Mouse (Mus musculus) fibroblast of lung, adult 2 months (primary cell): ENCODE data around the gene C2cd4c.

Experiments
- DNase-seq: peaks from one replicate; pipeline ENCODE4 v3.0.0-alpha.2; 2011; ENCODE audit warnings: low read depth

The C2cd4c gene

DNA sequence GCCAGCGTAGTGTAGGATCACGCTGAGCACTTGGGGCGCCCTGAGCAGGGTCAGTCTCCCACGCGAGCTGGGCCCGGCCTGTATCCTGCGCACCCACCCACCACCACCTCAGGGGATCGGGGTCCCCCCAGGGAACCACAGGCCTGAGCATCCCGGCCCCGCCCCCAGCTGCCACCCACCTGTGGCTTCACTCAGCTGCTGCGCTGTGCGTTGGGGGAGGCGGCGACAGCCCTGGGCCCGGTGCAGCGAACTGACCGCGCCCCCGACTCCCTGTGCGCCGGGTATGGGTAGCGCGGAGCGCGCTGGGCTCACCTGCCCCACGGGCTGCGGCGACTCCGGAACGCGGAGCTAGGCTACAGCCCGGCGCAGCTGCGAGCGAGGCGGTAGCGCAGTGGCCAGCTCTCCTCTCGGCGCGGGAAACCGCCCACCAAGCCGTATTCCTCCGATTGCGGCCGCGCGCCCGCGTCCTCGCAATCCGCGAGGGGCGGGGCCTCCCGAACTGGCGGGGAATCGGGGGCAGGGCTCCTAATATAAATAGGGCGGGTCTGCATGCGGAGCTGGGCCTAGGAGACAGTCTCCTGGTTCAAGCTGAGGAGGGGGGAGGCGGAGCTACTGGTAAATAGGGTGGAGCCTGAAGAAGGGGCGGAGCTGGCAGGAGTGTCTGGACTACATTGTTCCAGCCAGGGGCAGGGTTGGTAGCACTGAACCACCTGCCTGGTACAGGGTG is at the start of gene C2cd4c:
Gene C2cd4c (minus strand): TSS at position 448 of the 727 bp plus-strand sequence.
- no peak for DNase-seq

DNA sequence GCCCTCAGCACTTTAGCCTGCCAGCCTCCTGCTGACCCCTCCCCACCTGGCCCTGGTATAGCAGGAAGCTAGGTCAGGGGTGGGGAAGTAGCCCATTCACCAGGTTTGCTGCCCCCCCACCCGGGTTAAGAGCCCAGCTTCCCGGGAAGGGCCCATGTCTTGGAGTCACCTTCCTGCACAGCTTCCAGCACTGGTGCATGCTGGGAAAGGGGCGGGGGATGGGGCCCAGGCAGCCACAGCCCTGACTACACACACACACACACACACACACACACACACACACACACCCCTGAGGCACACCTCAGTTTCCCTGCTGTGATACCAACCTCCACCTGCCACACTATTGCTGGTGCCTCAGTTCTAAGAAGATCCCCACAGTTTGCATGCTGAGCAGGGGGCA is 48.0 kb upstream of the C2cd4c start:
- no peak for DNase-seq

DNA sequence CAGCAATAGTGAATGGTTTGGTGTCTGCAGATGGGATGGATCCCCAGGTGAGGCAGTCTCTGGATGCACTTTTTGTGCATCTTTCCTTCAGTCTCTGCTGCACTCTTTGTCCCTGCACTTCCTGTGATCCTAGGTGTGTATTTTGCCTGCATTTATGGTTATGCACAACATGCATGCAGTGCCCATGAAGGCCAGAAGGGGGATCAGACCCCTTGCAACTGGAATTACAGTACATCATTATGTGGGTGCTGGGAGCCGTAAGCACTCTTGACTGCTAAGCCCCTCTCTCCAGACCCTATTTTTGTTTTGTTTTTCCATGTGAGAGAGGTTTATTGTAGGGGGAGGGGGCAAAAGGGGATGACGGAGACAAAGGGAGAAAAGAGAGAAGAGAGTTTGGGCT is 46.5 kb upstream of the C2cd4c start:
- DNase-seq, result no peak

DNA sequence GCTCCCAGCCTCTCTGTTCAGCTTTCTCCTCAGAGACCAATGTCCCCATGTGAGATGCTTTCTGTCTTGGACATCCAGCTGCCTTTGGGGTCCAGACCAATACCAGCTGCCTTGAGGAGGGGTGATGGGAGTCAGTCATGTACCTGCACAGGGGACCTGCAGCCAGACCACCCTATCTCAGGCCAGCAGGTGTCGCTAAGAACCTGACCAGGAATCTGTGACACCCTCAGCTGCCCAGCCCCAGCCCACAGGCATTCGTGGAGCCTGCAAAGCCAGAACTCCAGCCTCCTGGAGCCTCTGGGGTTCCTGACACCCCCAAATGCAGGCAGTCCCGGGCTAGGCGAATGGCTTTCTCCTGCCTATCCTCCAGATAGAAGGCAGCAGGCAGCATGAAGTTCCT is 45.0 kb upstream of the C2cd4c start:
- DNase-seq, result no peak

DNA sequence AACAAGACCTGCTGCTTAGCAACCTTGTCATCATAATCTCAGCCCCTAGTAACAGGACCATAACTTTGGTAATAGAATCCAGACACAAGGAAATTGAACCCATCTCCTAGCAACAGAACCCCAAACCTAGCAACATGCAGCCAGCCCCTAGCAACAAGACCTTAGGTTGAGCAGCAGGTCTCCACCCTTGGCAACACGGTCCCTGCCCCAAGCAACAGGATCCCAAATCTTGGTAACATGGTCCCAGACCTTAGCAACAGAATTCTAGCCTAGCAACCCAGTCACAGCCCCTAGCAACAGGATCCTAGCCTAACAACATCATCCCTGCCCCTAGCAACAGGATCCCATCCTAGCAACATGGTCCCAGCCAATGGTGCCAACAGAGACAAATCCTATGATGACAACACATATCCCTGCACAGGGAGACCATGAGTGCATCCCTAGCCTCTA is 41.1 kb upstream of the C2cd4c start:
- no peak for DNase-seq

DNA sequence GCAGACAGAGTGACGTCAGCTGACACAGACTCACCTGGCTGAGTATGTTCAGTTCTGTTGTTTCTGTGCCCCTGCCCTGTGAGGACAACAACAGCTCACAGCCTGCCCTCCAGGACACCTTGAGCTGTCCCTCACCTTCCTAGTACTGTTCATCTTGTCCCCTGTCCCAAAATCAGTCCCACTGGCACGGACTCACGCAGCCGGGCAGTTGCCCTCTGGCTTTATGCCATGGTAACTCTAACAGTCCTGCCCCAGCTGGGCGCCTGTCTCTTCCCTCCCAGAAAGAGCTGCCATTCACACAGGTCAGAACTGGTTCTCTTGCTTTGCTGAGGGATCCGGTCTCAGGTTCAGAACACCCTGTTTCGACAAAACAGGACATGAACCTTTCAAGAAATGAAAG is 39.0 kb upstream of the C2cd4c start:
- DNase-seq, result no peak

DNA sequence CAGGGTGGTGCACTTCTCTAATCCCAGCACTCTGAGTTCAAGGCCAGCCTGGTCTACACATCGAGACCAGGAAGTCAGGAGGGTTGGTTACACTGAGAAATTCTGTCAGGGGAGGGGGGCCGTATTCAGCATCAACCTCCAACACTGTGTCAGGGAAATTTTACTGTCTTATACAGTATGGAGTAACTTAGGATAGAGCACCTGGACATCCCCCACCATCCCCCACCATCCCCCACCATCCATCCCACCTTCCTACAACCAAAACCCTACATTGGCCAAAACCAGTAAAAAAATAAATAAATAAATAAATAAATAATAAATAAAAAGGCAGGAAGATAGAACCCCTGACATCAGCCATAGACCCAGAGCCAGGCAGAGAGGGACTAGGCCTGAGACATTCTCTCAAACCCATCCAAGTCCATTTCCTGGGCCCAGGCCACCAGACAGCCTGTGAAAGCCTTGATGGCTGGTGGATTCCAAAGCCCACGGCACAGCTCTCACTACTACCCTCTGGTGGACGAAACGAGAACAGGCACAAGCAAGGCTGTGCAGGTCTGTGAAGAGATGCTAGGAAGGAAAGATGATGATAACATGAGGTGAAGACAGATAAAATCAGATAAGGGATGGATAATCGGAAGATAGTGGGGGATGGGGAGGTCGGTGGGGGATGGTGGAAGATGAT is 35.4 kb upstream of the C2cd4c start:
- peak; percentile 46 for DNase-seq

DNA sequence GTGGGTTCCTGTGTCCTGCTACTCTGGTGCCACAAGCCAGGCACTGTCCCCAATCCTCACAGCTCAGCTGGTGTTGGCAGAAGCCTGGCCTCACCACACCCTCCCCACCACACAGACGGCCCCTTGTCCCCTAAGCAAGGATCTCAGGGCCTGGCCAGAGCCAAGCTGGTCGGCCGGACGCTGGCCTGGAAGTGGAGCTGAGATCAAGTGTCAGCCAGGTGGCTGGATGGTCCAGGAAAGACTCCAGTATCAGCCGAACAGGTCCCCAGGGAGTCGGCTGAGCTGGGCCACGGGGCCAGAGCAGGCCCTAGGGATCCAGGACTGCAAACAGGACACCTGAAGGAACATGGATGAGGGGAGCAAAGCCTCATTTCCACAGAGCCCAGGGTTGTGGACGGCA is 31.9 kb upstream of the C2cd4c start, which contains the start of gene Odf3l2:
Gene Odf3l2 (minus strand): TSS at position 28 of the 400 bp plus-strand sequence.
- DNase-seq, result no peak

DNA sequence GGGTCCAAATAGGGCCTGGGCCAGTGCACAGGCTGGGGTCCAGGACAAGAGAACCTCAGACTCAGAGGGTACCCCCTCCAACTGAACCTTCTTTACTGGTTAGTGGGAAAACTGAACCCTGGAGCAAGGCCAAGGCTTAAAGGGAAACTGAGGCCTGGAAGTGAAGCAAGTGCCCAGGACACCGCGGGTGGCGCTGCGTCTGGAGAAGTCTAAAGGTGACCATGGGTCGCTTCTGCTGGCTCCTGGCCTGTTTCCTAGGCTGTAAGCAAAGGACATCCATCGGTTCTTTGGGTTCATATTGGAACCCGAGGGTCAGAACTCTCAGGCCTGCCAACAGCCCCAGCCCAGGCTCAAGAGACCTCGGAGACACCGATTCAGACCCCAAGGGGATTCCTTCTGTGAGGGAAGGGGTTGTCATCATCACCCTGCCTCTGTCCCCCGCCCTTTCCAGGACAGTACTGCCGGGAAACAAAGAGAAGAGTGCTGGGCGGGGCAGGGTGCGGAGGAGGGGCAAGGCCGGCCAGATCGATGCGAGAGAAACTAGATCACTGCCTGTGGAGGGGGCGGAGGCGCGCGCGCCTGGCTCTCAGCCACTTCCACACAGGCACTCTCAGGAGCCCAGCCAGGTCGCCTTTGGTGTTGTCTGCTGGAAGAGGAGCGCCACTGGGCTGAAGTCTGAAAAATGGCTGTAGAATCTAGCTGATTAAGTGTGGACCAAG is 24.8 kb upstream of the C2cd4c start:
- no peak for DNase-seq

DNA sequence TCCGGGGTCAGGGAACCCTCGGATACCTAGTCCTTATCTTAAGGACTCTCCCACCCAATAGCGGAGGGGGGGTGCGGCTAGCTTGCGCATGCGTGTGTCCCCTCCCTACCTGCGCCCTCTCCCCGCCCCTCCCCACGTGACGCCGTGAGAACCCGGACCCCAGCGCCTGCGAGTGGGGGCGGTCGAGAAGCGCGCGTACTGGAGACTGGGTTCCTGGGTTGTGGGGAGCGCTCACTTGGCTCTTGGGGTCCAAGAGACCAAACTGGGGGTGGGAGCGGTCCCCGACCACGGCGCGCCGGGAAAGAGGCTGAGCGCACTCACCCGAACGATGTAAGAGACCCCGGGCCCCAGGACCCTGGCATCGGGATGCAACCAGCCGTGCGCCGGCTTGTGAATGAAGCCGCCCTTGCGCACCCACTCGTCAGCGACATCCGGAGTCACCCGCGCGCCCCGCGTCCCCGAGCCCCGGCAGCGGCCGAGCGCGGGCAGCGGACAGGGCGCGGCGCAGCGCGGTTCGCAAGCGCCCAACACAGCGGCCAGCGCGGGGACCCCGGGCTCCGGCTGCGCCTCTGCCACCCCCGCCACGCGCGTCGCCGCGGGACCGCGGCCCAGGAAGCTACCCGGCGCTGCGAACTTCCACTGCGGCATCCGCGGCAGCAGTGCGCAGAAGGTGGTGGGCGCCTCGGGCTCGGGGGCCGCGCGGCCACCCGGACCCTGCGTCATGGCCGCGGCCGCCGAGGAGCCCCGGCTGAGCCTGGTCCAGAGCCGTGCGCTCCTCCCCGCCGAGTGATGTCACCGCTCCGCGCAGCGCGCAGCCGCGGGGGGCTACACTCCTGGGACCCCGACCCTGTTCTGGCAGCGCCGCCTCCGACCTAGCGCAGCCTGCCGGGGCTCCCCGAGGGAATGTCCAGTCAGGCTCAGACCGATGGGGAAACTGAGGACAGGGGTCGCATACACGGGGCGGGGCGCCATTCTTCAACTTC is 23.6 kb upstream of the C2cd4c start, which contains the start of gene Shc2:
Gene Shc2 (minus strand): TSS at position 791 of the 983 bp plus-strand sequence.
- no peak for DNase-seq

DNA sequence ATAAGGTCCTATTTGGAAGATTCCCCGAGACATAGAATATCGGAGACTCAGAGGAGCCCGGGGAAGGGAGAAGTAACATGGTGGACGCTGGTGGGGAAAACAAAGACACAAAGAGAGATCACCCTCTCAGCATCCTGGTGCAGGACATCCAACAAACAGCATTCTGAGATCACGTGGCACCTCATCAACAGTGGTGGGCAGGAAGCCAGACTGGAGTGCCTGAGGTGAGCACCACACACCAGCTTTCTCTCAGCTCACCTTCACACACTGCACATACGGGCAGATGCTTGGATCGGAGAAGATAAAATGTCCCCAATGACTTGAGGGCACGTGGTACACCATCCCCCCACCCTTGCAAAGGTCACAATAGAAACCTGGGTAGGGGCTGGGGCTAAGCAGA is 22.5 kb upstream of the C2cd4c start:
- DNase-seq, result no peak

DNA sequence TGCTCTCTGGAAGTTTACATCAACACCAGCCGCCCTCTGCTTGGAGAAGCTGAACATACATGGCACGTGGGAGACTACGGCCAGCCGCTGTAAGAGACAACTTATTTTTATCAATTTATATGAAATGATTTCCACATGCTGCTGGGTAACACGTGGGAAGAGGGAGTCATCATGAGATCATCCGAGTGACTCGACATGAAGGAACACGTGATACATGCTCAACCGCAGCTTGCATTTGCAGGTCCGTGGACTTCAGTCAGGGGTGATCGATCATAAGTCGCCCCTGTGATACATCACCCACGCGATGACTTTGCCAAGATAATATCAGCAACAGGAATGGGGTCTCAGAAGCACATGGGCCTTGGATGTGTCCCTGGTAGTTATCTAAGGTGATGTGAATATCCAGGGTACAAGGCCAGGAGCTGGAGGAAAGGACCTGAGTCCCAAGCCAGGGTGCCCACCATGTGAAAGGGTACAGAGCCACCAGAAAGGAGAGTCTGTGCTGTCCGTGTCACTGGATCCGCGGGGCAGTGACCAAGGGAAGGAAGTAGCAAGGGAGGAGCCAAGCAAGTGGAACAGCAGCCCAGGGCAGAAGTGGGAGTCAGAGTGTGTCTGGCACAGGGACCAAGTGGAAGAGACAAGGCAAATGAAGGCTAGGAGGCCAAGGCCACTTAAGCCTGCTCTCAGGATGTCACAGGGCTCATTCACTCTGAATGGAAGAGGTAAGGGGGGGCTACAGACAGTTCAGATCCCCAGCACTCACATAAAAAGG is 19.4 kb upstream of the C2cd4c start:
- peak; percentile 69 for DNase-seq

DNA sequence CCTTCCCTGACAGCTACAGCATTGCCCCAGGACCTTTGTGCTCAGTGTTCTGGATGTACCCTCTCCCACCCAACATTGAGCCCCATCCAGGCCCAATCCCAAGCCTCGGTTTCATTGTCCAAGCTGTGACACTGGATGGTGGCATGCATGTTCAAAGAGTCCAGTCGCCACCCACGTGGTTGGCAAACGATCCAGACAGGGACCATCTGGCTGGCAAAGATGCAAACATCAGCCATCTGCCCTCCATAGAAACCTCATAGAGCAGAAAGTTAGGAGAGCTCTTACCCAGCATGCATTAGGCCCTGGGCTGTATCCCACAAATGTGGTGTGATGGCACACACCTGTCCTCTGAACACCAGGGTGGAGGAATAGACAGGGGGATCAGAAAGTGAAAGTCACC is 17.6 kb upstream of the C2cd4c start:
- no peak for DNase-seq

DNA sequence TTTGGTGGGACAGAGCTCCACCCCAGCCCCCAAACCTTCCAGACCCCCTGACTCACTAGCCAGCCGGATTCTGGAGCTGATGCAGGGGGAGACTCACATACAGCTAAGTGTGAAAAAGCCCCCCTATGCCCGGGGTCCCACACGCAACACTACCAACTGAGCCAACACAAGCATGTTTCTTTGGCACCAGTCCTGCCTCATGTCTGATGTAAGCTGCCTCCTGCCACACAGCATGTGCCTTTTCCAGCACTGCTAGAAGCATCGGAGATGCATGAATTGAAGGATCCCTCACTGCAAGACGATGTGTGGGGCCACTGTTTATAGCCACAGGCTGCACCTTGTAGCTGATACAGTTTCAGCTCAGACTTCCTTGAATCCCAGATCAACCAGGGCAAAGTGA is 14.6 kb upstream of the C2cd4c start:
- no peak for DNase-seq

DNA sequence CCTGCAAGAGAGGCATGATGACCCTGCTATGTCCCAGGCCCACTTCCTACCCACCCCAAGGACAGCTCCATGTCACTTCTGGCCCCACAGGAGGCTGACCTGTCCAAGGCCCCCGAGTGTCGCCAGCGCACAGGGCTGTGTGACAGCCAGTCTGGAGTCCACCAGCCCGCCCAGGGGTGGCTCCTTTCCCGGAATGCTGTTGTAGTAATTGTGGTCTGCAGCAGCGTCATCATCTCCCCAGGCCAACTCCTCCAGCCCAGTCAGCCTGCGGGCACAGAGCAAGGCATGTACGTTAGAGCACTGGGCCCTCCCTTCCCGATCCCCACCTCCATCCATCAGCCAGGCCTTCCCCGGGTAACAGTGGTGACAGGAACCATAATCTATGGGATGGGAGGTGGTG is 12.3 kb upstream of the C2cd4c start:
- DNase-seq, result no peak

DNA sequence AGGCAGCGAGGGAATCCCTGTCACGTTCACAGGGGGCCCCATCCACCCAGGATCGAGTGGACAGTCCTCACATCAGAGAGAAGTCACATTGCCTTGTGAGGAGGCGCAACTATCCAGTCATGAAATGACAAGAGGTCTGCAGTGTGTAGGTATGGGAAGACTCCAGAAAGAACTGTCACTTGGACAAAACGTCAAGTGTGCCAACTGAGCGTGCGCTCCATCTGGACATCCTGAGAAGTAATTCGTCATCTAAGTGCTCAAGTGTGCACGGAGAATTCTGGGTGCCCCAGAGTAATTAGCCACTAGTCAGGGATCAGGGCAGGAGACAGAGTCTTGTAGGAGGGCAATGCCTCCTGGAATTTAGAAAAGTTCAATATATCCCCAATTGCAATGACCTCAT is 11.6 kb upstream of the C2cd4c start:
- DNase-seq, result no peak

DNA sequence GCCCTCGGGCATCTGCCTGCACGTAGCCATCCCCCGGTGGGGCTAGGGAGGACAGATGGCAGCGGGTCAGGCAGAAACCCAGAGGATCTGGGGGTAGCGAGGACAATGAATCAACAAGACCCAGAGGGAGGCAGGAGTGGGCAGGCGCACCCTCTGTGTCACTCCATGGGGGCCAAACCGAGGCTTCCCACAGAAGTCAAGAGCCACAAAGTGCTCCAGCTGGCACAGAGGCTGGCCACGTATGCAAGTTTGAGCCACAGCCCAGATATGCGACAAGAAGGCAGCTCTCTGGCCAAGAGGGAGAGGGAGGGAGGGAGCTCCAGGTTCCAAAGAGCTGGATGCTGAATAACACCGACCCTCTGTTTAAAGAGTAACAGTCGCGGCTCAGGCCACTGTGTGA is 10.1 kb upstream of the C2cd4c start:
- DNase-seq, result no peak

DNA sequence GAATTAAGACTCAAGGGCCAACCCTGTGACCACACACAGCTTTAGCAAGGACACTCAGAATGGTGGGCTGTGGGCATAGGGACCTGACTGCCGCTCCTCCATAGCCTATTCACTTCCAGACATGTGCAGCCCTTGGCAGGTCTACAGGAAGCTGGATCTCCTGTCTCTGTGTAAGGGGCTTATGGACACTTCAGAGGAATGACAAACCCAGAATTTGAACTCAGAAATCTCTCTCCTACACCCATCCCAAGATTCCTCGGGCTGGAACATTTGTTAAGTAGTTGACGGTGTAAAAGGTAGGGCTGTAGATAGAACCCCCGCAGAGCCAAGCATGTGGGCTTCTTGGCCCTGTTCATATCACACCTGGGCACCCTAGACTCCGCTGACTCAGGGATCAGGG is 2.6 kb upstream of the C2cd4c start:
- DNase-seq, result no peak

DNA sequence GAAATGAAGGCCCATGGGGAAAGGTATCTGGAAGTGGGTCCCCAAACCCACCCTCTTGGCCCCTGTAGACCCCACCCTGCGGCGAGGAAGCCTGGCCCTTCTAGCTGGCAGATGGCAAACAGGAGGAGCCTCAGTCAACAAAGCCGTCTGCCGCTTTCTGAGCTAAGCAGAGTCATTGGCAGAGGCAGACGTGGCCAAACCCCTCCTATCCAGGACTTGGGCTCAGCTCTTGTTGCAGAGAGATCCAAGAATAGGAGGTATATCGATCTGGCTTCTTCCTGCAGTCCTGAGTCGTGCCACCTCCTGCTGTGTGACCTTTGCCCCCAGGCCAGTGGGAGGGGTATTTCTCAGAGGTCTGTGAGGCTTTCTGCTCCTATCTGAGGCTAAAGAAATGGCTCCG is 2.0 kb upstream of the C2cd4c start:
- no peak for DNase-seq

DNA sequence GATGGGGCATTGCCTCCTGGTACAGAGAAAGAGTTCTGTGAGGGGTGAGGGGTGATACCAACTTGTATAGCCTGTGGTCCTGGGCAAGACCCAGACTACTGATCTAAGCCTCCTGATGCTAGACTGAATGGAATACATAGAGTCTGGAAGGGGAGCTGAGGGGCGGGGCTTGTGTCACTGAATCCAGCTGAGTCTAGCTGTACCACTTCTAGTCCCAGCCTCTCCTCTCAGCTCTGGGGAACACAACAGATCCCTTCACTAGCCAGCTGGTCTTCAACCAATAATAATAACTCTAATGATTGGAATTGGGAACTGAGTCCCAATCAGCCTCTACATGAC is 449 bp upstream of the C2cd4c start:
- DNase-seq, result no peak
